Mouse (Mus musculus) hindbrain, postnatal 0 days (tissue): Measurements from ENCODE around the gene Col6a5. TPM values are rescaled to one million over a fixed set of nuclear protein-coding genes. Genes with fewer than 3 reads are reported as not detected.
A peak's percentile ranks its signal among the peaks of the same experiment; 100 is the strongest.

Experiments used
- ATAC-seq: fragments of 200-750 bp; cut with Nextera tagmentation; 2 replicates; pipeline ENCODE4 v1.8.0; 2017; ENCODE audit warnings: mild to moderate bottlenecking, moderate TSS enrichment, moderate library complexity
- DNase-seq: peaks from one replicate; pipeline ENCODE4 v3.0.0-alpha.2; 2015; ENCODE audit warnings: low spot score
- H3K27ac ChIP-seq: fragments of 300-500 bp; sonication (generic); 2 replicates; pipeline ENCODE4 v1.5.1; 2014; ENCODE audit warnings: mild to moderate bottlenecking
- H3K27me3 ChIP-seq: fragments of 300-500 bp; sonication (generic); 2 replicates; pipeline ENCODE4 v1.6.1; 2014; ENCODE audit warnings: low read length, mixed read lengths; ENCODE audit not compliant: insufficient read depth
- H3K36me3 ChIP-seq: fragments of 300-500 bp; sonication (generic); 2 replicates; pipeline ENCODE4 v1.6.1; 2014; ENCODE audit warnings: low read length, mixed read lengths; ENCODE audit not compliant: insufficient read depth
- H3K4me1 ChIP-seq: fragments of 300-500 bp; sonication (generic); 2 replicates; pipeline ENCODE4 v1.6.1; 2014; ENCODE audit warnings: antibody characterized with exemption, low read length, mixed read lengths; ENCODE audit not compliant: insufficient read depth
- H3K4me2 ChIP-seq: fragments of 300-500 bp; sonication (generic); 2 replicates; pipeline ENCODE4 v1.6.1; 2014; ENCODE audit warnings: low read depth, mild to moderate bottlenecking, low read length, moderate library complexity, mixed read lengths
- H3K4me3 ChIP-seq: fragments of 300-500 bp; sonication (generic); 2 replicates; pipeline ENCODE4 v1.5.1; 2014; ENCODE audit warnings: low read length
- H3K9ac ChIP-seq: fragments of 300-500 bp; sonication (generic); replicated peaks from 2 replicates; pipeline ENCODE4 v1.6.1; 2014; ENCODE audit warnings: mild to moderate bottlenecking, low read length, moderate library complexity, mixed read lengths
- H3K9me3 ChIP-seq: fragments of 300-500 bp; sonication (generic); 2 replicates; pipeline ENCODE4 v1.6.1; 2016; ENCODE audit warnings: low read length, mixed read lengths
- CTCF ChIP-seq: IDR thresholded peaks from 2 replicates; pipeline ENCODE4 v1.5.1; 2016; ENCODE audit warnings: antibody characterized with exemption, control low read depth, low read depth
- WGBS: fragments of 180-500 bp; shearing (Covaris S2); extraction: QIAGEN DNeasy Blood & Tissue Kit; methylation state at CpG from one replicate; pipeline ENCODE4 v1.1.7; 2014; 5-methylcytosine and 5-hydroxymethylcytosine counted together
- polyA plus RNA-seq: library from polyadenylated mRNA; unstranded; fragments of >200 nt; fragmentation: Nextera tagmentation; extraction: Ambion mirVana; gene quantifications from 2 replicates; pipeline ENCODE4 v1.2.1, GENCODE M21; 2015
- total RNA-seq: library from RNA; depleted of rRNA; stranded (reverse); fragments of >200 nt; gene quantifications from 2 replicates; pipeline ENCODE4 v1.2.3, GENCODE M21; 2014; rRNA removed

Col6a5 gene
- total and polyA plus RNA-seq, 2 experiments from 2014 or later, result 0.13 to 1.5 TPM

- Histone ChIP-seq H3K27me3 (no peaks in the 10 kb centered on the region), H3K4me1 (0 out of 2 replicates have a peak, but pooled peaks cover 3% of the 10 kb centered on the region), H3K9ac (no peak overlapping the region), H3K9me3 (no peaks in the 10 kb centered on the region), H3K36me3 (no peaks in the 10 kb centered on the region), H3K4me2 (no peak overlapping the region), H3K4me3 (no peak overlapping the region), H3K27ac (no peak overlapping the region)
- no peak for TF ChIP-seq CTCF
- ATAC-seq (no peak), DNase-seq (peak; percentile 37)
- WGBS, result 64% methylated on average over 7 of the region's 7 CpGs
Measured at GRCm38 (mm10) chr9:105811458-105811857, 149.0 kb downstream of the Col6a5 start.

GRCm38 (mm10) chr9:105808920-105809505, 151.4 kb downstream of the Col6a5 start:
- 76% methylated on average over 17 of the region's 17 CpGs for WGBS
- Histone ChIP-seq H3K36me3 (no peaks in the 10 kb centered on the region), H3K9me3 (no peaks in the 10 kb centered on the region), H3K9ac (no peak overlapping the region), H3K4me3 (no peak overlapping the region), H3K4me1 (0 out of 2 replicates have a peak, but pooled peaks cover 3% of the 10 kb centered on the region), H3K27me3 (no peaks in the 10 kb centered on the region), H3K4me2 (no peak overlapping the region), H3K27ac (no peak overlapping the region)
- TF ChIP-seq CTCF, result no peak
- DNase-seq, result no peak
- ATAC-seq, result no peak

Other genes starting within 250 kb of the Col6a5 start
- gene Col6a6, start 132.5 kb downstream of the Col6a5 start, total RNA-seq, result 0.31 and 0.54 TPM in 2 replicates
- gene Col6a6, start 132.5 kb downstream of the Col6a5 start, polyA plus RNA-seq, result 0.23 and 0.24 TPM in 2 replicates
- gene Col6a4, start 136.1 kb upstream of the Col6a5 start, total RNA-seq, result 0.54 and 1.3 TPM in 2 replicates
- 0.73 and 1.0 TPM in 2 replicates for gene Col6a4, start 136.1 kb upstream of the Col6a5 start, polyA plus RNA-seq
- 1.3 and 1.8 TPM in 2 replicates for gene Glyctk, start 197.5 kb upstream of the Col6a5 start, total RNA-seq
- gene Glyctk, start 197.5 kb upstream of the Col6a5 start, polyA plus RNA-seq, result 1.2 and 1.7 TPM in 2 replicates
- 240 and 243 TPM in 2 replicates for gene Wdr82, start 210.3 kb upstream of the Col6a5 start, total RNA-seq
- 29.1 and 32.6 TPM in 2 replicates for gene Wdr82, start 210.3 kb upstream of the Col6a5 start, polyA plus RNA-seq
- gene Ppm1m, start 239.1 kb upstream of the Col6a5 start, total RNA-seq, result 19.0 and 23.3 TPM in 2 replicates
- gene Ppm1m, start 239.1 kb upstream of the Col6a5 start, polyA plus RNA-seq, result 18.5 and 21.2 TPM in 2 replicates
- 57.4 and 72.6 TPM in 2 replicates for gene Twf2, start 242.5 kb upstream of the Col6a5 start, total RNA-seq
- 42.0 and 43.9 TPM in 2 replicates for gene Twf2, start 242.5 kb upstream of the Col6a5 start, polyA plus RNA-seq